Mouse (Mus musculus) heart, adult 9 months (tissue): ENCODE results near the gene Cers6.
A peak's percentile ranks its signal among the peaks of the same experiment; 100 is the strongest.

Experiments used
- DNase-seq, 2 experiments: peaks; one replicate each; pipeline ENCODE4 v3.0.0; 2022; ENCODE audit warnings: low spot score in 2 of 2

Gene Cers6

DNA sequence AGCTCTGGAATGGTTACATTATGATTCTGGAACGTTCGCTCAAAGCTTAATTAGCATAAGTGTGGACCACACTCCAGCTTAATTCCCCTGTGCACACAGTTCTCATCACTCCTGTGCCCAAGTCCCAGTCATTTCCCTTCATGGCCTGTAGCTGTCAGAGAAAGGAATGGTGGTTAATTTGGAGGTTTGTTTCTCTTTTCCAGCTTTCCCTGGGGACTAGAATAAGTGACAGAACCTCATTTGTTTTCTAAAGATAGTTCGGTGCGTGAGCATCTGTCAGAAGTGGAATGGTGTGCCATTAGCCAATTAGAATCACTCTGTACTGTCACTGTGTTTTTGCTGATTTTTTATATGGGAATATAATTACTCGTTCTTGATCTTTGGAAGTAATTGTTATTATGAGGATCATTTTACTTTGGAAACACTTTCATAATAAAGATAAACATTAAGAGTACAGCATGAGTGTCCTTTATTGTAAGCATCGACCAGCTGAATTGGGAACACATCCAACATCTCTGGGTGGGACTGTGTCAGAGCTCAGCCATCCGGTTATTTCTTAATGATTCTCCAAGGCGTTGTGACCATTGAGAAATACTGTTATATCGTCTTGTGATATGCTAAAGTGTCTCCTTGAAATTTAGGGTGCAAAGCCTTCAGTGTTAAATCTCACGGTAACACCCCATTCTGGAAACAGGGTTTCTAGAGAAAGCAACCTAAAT lies 252.7 kb downstream of the Cers6 start:
- DNase-seq = peak; percentile 37 to 38

GRCm38 (mm10) chr2:69115921-69116320 lies 254.7 kb downstream of the Cers6 start:
- DNase-seq = no peak

- no peak for DNase-seq
These were observed 255.5 kb downstream of the Cers6 start for GRCm38 (mm10) chr2:69116767-69117166.

GRCm38 (mm10) chr2:69118994-69119393 lies 257.8 kb downstream of the Cers6 start:
- no peak for DNase-seq

GRCm38 (mm10) chr2:69119718-69120117 lies 258.5 kb downstream of the Cers6 start:
- DNase-seq = no peak

- DNase-seq = no peak
These were observed 260.4 kb downstream of the Cers6 start for GRCm38 (mm10) chr2:69121681-69122080.

GRCm38 (mm10) chr2:69125425-69125824 lies 264.2 kb downstream of the Cers6 start:
- DNase-seq = no peak

- DNase-seq = no peak
These were observed 267.1 kb downstream of the Cers6 start for GRCm38 (mm10) chr2:69128321-69128720.

DNA sequence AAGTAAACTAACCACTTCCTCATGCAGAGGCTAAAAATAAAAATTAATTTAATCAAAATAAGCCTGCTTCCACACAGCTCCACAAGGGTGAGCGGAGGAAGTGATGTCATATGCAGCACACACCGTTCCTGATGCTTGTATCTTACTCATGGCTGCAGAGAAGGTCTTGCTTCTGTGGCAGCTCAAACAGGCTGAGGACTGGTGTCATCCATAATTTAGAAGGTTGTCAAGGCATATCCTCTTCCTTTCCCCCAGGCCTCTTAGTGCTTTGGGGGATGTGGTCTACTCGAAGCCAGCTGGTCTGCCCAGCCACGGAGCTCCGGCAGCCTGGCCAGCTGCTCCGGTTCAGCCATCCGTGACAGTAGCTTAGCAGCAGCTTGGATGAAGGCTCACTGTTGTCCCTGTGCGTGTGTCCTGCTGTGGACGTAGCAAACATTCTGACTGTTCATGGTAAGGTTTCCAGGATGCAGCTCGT lies 267.7 kb downstream of the Cers6 start:
- peak; percentile 34 to 41 for DNase-seq

DNA sequence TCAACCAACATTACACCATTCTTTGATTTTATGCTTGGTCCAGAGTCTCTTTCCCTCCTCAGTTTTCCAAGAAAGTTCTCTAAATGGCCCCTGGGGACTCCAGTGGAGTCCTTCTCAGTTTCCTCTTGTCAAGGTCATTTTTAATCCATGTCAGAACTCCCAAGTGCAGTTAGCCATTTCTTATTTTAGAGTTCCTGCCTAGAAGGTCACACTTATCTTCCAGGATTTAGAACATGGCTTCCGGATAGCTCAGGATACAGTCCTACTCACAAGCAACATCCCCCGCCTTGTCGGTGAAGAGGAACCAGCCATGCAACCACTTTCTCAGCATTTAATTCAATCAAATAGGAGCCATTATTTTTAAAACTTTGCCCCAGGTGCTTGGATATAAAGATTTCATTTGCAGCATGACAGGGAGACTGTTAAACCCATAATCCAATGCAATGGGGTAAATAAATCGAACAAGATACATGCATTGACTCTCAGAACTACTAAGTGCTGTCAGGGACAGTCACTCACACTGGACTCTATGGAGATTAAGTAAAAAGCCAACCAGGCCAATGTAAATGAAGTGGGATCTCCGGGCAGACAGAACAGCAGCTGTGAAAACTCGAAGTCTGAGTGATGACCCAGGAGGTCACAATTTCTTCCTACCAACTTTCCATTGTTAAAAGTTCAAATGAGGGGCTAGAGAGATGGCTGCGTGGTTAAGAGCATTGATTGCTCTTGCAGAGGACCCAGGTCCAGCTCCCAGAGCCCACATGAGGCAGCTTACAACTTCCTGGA lies 268.4 kb downstream of the Cers6 start:
- DNase-seq = peak; percentile 32 to 60

- no peak for DNase-seq
These were observed 270.8 kb downstream of the Cers6 start for GRCm38 (mm10) chr2:69132046-69132445.

GRCm38 (mm10) chr2:69132488-69133040 lies 271.3 kb downstream of the Cers6 start:
- DNase-seq = no peak

GRCm38 (mm10) chr2:69134186-69134585 lies 272.9 kb downstream of the Cers6 start:
- DNase-seq = no peak

- no peak for DNase-seq
These were observed 273.7 kb downstream of the Cers6 start for GRCm38 (mm10) chr2:69134937-69135336.

DNA sequence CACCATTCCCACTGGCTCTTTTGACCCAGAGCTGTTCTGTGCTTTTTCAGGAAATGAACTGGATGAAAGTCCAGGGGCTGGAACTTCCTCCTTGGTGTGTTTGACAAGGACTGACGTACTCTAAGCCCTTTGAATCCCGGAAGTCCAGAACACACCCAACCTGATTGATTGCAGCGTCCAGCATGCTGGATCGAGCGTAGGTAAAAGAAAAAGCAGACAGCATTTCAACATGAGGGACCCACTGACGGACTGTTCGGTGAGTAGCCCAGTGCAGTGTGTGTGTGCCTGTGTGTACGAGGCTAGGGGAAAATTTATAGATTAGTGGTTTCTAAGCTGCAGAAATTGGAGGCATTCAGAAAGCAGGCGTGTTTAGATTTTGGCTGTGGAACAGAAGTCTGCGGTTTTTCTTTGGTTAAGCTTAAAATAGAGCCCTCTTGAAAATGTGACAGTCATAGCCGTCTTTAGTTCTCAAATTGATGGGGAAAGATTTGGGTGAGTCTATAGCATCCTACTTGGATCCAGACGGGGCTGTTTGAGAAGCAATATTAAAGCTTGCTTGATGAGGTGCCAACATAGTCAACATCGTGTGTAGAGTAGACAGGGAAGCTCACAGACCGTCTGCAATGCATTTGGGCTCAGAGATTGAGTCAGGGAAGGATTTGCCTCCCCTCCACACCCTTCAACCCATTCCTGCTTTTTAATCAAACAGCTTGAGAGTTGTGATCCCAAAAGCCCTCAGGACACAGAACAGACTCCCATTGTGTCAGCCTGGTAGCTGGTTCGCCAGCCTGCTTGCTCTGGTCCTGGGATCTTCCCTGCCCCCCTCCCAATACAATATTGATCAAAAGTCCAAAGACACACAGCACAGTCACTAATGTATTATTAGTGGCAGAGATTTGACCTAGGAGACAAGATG lies 274.7 kb downstream of the Cers6 start, which contains the start of gene Nostrin:
TSS of gene Nostrin (plus strand) at position 140 of the 916 bp plus-strand sequence.
- DNase-seq = peak; percentile 63 to 72

- DNase-seq = peak; percentile 18 to 21
These were observed 276.3 kb downstream of the Cers6 start for GRCm38 (mm10) chr2:69137406-69138084.

DNA sequence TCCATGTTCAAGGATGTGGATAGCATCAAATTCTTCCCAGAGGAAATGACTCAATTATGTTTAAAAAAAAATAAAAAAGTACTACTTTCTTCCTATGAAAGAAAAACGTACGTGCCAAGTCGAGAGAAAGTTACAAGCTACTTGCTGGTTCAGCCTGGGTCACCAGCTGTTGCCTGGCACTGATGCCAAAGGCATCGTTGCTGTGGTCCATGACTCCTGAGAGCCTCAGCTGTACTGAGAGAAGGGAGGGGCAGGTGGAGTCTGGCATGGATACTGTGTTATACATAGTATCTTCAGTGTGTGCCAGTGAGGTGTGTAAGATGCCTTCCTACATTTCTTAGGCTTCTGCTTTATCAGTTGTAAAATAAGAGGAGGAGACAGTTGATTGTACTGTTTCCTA lies 277.5 kb downstream of the Cers6 start:
- no peak for DNase-seq

- no peak for DNase-seq
These were observed 279.0 kb downstream of the Cers6 start for GRCm38 (mm10) chr2:69140215-69140614.

GRCm38 (mm10) chr2:69140816-69141215 lies 279.6 kb downstream of the Cers6 start:
- no peak for DNase-seq

GRCm38 (mm10) chr2:69148691-69149090 lies 287.4 kb downstream of the Cers6 start:
- DNase-seq = no peak

GRCm38 (mm10) chr2:69149154-69149553 lies 287.9 kb downstream of the Cers6 start:
- DNase-seq = peak in 1 of 2 experiments; percentile 20
